Mouse (Mus musculus) heart, embryonic 16.5 days (tissue): ENCODE measurements around the gene Trp53bp1. TPM values are rescaled to one million over a fixed set of nuclear protein-coding genes. Genes with fewer than 3 reads are reported as not detected.

Source experiments
- ATAC-seq: fragments of 200-750 bp; cut with Nextera tagmentation; replicated peaks from 2 replicates; pipeline ENCODE4 v1.8.0; 2017; ENCODE audit warnings: moderate number of reproducible peaks; ENCODE audit not compliant: insufficient read depth, low FRiP score; ENCODE audit errors: extremely low read depth
- H3K27ac ChIP-seq: fragments of 300-500 bp; sonication (generic); 2 replicates; pipeline ENCODE4 v1.5.1; 2014; ENCODE audit warnings: mild to moderate bottlenecking, low read length, control low read depth, moderate library complexity
- H3K27me3 ChIP-seq: fragments of 300-500 bp; sonication (generic); 2 replicates; pipeline ENCODE4 v1.6.1; 2014; ENCODE audit warnings: low read length, mixed read lengths; ENCODE audit not compliant: control insufficient read depth, insufficient read depth
- H3K36me3 ChIP-seq: fragments of 300-500 bp; sonication (generic); 2 replicates; pipeline ENCODE4 v1.6.1; 2014; ENCODE audit not compliant: control insufficient read depth, insufficient read depth
- H3K4me1 ChIP-seq: fragments of 300-500 bp; sonication (generic); 2 replicates; pipeline ENCODE4 v1.6.1; 2014; ENCODE audit warnings: low read length, mixed read lengths; ENCODE audit not compliant: control insufficient read depth, insufficient read depth
- H3K4me2 ChIP-seq: fragments of 300-500 bp; sonication (generic); 2 replicates; pipeline ENCODE4 v1.6.1; 2014; ENCODE audit warnings: low read depth, mild to moderate bottlenecking, control low read depth, low read length
- H3K4me3 ChIP-seq: fragments of 300-500 bp; sonication (generic); 2 replicates; pipeline ENCODE4 v1.5.1; 2014; ENCODE audit warnings: mild to moderate bottlenecking, control low read depth, low read length
- H3K9ac ChIP-seq: fragments of 300-500 bp; sonication (generic); 2 replicates; pipeline ENCODE4 v1.6.1; 2014; ENCODE audit warnings: low read length, control low read depth
- H3K9me3 ChIP-seq: fragments of 300-500 bp; sonication (generic); replicated peaks from 2 replicates; pipeline ENCODE4 v1.6.1; 2016; ENCODE audit warnings: low read length; ENCODE audit not compliant: control insufficient read depth
- WGBS: fragments of 180-500 bp; shearing (Covaris S2); extraction: QIAGEN DNeasy Blood & Tissue Kit; methylation state at CpG from one replicate; pipeline ENCODE4 v1.1.7; 2014; 5-methylcytosine and 5-hydroxymethylcytosine counted together
- polyA plus RNA-seq: library from polyadenylated mRNA; unstranded; fragments of >200 nt; fragmentation: Nextera tagmentation; extraction: Ambion mirVana; gene quantifications from 2 replicates; pipeline ENCODE4 v1.2.1, GENCODE M21; 2015

Gene Trp53bp1
- polyA plus RNA-seq, 1 experiment from 2014 or later: 34.5 TPM

DNA sequence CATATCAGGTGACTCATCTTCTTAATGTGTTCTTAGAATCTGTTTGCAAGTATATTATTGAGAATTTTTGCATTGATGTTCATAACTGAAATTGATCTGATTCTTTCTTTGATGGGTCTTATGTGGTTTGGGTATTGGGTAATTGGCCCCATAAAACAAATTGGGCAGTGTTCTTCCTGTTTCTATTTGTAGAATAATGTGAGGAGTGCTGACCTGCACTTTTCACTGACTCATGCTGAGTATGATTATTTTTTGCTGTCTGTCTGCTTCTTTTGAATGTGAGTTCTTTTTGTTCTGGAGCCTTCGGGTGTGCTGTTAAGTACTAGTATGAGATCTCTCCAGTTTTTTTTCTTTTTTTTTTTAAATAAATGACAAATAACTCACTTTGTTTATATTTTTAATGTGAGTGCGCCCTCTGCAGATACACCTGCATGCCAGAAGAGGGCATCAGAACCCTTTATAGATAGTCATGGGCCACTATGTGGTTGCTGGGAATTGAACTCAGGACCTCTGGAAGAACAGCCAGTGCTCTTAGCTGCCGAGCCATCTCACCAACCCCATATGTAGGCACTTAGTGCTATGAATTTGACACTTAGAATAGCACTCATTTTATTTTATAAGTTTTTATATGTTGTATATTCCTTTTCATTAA, 92.3 kb downstream of the Trp53bp1 start:
- Histone ChIP-seq H3K36me3 (peaks cover 32% of the 10 kb centered on the region), H3K9ac (no peak overlapping the region), H3K27ac (no peak overlapping the region), H3K9me3 (no peaks in the 10 kb centered on the region), H3K4me3 (no peak overlapping the region), H3K27me3 (no peaks in the 10 kb centered on the region), H3K4me2 (no peak overlapping the region), H3K4me1 (no peaks in the 10 kb centered on the region)
- no peak for ATAC-seq
- 91% methylated on average over 3 of the region's 3 CpGs for WGBS

DNA sequence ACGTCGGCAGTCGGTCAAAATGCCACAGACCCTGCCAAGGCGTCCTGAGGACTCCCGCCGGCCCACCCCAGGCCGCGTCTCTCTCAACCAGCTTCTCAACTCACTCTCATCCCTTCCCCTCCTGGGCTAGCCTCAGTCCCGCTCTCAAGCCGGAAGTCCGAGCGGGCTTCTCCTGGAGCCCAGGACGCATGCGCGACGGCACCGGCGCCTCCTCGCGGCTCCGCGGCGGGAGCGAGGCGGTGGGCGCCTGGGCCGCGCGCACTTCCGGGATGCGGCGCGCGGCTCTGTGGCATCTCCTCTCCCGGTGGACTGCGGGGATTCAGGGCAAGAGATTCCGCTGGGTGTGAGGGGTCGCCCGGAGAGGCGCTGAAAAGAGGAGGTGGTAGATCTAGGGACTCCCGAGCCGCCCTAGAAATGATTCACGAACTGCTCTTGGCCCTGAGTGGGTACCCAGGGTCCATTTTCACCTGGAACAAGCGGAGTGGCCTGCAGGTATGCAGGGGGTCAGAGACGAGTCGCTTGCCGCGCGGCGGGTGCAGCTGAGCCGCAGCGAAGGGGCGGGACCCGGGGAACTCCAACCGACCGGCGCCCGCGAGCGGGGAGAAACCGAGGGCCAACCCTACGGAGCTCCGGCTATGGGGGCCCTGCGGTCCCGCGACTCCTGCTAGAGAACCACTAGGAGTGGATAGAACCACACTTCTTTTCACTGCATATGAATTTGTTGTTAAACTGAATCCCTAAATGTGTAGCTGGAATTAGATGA, 100.0 kb downstream of the Trp53bp1 start, which contains the start of gene Zscan29:
Gene Zscan29 (minus strand): TSS at position 146 of the 763 bp plus-strand sequence.
- H3K4me1 ChIP-seq: peaks cover 18% of the 10 kb centered on the region
- peak within 1 kb of the TSS; percentile 85 for H3K4me2 ChIP-seq
- no peaks in the 10 kb centered on the region for H3K27me3 ChIP-seq
- H3K36me3 ChIP-seq: peaks cover 15% of the 10 kb centered on the region
- peak within 1 kb of the TSS; percentile 90 for H3K27ac ChIP-seq
- peak within 1 kb of the TSS; percentile 89 for H3K9ac ChIP-seq
- no peaks in the 10 kb centered on the region for H3K9me3 ChIP-seq
- peak; percentile 95 for ATAC-seq
- under 1% methylated on average over 66 of the region's 66 CpGs for WGBS
- H3K4me3 ChIP-seq: peak within 1 kb of the TSS; percentile 97

DNA sequence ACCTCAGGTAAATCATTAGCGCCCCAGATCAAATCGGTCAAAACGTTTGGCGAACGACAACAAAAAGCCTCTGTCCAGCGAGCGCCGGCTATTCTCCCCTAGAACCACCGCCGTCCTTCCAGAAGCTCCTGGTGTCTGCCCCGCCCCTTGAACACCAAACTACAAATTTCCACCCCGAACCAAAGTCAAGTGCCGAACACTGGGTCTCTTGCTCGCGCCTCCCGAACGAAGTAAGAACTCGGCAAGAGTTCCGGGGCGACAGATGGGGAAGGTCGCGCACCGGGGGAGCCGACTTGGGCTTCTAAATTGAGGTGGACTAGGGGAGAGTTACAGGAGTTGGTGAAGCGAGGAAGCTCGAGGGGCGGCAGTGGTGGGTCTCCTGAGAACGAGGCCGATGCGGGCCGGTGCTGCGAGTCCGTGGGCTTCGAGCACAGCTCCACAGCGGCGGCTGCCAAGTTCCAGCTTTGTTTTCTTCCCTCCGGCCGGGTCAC, 100.7 kb downstream of the Trp53bp1 start, which contains the start of gene Tubgcp4:
Gene Tubgcp4 (plus strand): TSS at position 174 of the 491 bp plus-strand sequence.
- peak within 1 kb of the TSS; percentile 90 for H3K27ac ChIP-seq
- H3K9me3 ChIP-seq: no peaks in the 10 kb centered on the region
- WGBS: under 1% methylated on average over 38 of the region's 38 CpGs
- H3K4me1 ChIP-seq: peaks cover 18% of the 10 kb centered on the region
- peak within 1 kb of the TSS; percentile 85 for H3K4me2 ChIP-seq
- H3K36me3 ChIP-seq: peaks cover 14% of the 10 kb centered on the region
- peak within 1 kb of the TSS; percentile 97 for H3K4me3 ChIP-seq
- H3K9ac ChIP-seq: peak within 1 kb of the TSS; percentile 89
- no peaks in the 10 kb centered on the region for H3K27me3 ChIP-seq
- peak; percentile 39 for ATAC-seq

DNA sequence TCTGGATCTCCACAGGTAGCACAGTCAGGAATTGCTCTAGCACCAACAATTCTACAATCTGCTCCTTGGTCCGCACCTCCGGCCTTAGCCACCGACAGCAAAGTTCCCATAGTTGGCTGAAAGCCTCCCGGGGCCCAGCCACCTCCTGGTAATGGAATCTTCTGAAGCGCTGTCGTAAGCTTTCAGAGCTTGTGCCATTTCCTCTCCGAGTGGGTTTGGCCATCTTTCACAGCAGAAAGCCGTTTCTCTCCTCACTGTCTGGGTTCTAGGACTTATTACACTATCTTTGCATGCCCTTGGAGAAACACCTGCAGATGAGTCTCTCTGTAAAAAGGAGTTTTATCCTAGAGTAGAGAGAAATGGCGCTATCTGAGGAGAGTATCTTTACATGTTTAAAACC, 101.3 kb downstream of the Trp53bp1 start:
- H3K4me3 ChIP-seq: peak overlapping the region; percentile 97
- H3K4me2 ChIP-seq: peak overlapping the region; percentile 85
- H3K27me3 ChIP-seq: no peaks in the 10 kb centered on the region
- H3K4me1 ChIP-seq: peaks cover 18% of the 10 kb centered on the region
- H3K9ac ChIP-seq: peak overlapping the region; percentile 89
- no peak for ATAC-seq
- H3K27ac ChIP-seq: peak overlapping the region; percentile 90
- peaks cover 8% of the 10 kb centered on the region for H3K36me3 ChIP-seq
- H3K9me3 ChIP-seq: no peaks in the 10 kb centered on the region
- 2% methylated on average over 9 of the region's 9 CpGs for WGBS

DNA sequence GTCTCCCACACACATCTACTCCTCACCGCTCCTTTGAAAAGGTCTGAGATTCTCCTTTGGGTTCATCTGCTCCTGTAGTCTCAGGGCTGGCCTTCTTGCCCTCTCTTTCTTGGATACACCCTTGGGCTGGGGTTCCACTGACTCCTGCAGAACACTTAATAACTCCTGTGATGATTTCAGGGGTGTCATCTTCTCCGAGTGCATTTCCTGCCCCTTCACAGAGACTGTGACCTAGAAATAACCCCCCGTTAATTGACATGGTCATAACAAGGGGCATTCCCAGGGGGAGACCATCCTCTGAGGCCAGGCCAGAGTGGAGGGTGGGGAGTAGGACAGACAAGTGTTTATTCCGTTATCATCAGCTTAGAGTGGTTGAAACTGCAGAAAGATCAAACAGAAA, 102.0 kb downstream of the Trp53bp1 start:
- Histone ChIP-seq H3K36me3 (peaks cover 8% of the 10 kb centered on the region), H3K9ac (peak overlapping the region; percentile 89), H3K27me3 (no peaks in the 10 kb centered on the region), H3K27ac (no peak overlapping the region), H3K4me3 (peak overlapping the region; percentile 97), H3K4me2 (peak overlapping the region; percentile 85), H3K9me3 (no peaks in the 10 kb centered on the region), H3K4me1 (peaks cover 18% of the 10 kb centered on the region)
- WGBS: 41% methylated on average over 4 of the region's 4 CpGs
- no peak for ATAC-seq

DNA sequence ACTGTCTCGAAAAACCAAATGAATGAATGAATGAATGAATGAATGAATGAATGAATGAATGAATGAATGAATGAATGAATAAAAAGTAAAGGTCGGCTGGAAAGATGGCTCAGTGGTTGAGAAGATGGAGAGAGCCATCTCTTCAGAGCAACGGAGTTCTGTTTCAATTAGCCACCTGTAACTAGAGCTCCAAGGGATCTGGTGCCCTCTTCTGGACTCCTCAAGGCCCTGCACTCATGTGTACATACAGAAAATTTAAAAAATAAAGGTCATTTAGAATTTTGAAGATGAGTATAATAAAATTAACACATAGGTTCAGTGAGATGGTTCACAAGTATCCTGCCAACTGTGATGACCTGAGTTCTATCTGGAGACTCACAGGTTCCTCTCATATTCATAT, 118.1 kb downstream of the Trp53bp1 start:
- H3K9me3 ChIP-seq: no peaks in the 10 kb centered on the region
- no peak overlapping the region for H3K4me3 ChIP-seq
- WGBS: 82% methylated on average over 3 of the region's 3 CpGs
- no peaks in the 10 kb centered on the region for H3K27me3 ChIP-seq
- H3K36me3 ChIP-seq: peaks cover 14% of the 10 kb centered on the region
- H3K4me1 ChIP-seq: no peaks in the 10 kb centered on the region
- H3K9ac ChIP-seq: no peak overlapping the region
- ATAC-seq: no peak
- H3K4me2 ChIP-seq: no peak overlapping the region
- no peak overlapping the region for H3K27ac ChIP-seq

DNA sequence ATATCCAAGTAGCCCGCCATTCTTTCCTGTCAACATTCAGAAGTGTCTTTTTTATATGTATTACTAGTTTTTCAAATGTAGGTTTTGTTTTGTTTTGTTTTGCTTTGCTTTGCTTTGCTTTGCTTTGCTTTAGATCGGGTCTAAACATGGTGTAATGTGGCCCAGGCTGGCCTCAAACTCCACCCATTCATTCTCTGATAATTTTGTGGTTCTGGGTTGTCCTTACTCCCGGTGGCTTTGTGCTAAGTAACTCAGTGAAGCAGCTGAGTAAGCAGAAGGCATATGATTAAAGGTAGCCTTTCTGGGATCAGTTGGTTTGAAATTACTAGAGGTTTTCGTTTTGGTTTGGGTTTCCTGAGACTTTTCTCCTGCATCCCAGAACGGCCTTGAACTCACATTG, 121.5 kb downstream of the Trp53bp1 start:
- Histone ChIP-seq H3K27me3 (no peaks in the 10 kb centered on the region), H3K27ac (no peak overlapping the region), H3K9me3 (no peaks in the 10 kb centered on the region), H3K4me2 (no peak overlapping the region), H3K36me3 (peaks cover 14% of the 10 kb centered on the region), H3K9ac (no peak overlapping the region), H3K4me1 (no peaks in the 10 kb centered on the region), H3K4me3 (no peak overlapping the region)
- ATAC-seq: no peak
- WGBS: 80% methylated on average over 5 of the region's 5 CpGs
